Mouse (Mus musculus) kidney, embryonic 16.5 days (tissue): Measurements from ENCODE around the gene Map3k15. TPM values are rescaled to one million over a fixed set of nuclear protein-coding genes. Genes with fewer than 3 reads are reported as not detected.

Source experiments
- ATAC-seq: fragments of 200-750 bp; cut with Nextera tagmentation; 2 replicates; pipeline ENCODE4 v1.8.0; 2017; ENCODE audit warnings: moderate TSS enrichment; ENCODE audit not compliant: low FRiP score, low TSS enrichment
- H3K27ac ChIP-seq: fragments of 300-500 bp; sonication (generic); 2 replicates; pipeline ENCODE4 v1.5.1; 2014; ENCODE audit warnings: low read length
- H3K27me3 ChIP-seq: fragments of 300-500 bp; sonication (generic); 2 replicates; pipeline ENCODE4 v1.6.1; 2014; ENCODE audit warnings: low read length, control low read depth, mixed read lengths; ENCODE audit not compliant: insufficient read depth
- H3K36me3 ChIP-seq: fragments of 300-500 bp; sonication (generic); 2 replicates; pipeline ENCODE4 v1.6.1; 2014; ENCODE audit warnings: low read length, control low read depth, mixed read lengths; ENCODE audit not compliant: insufficient read depth
- H3K4me1 ChIP-seq: fragments of 300-500 bp; sonication (generic); 2 replicates; pipeline ENCODE4 v1.6.1; 2014; ENCODE audit warnings: low read length, control low read depth, mixed read lengths; ENCODE audit not compliant: insufficient read depth
- H3K4me2 ChIP-seq: fragments of 300-500 bp; sonication (generic); replicated peaks from 2 replicates; pipeline ENCODE4 v1.6.1; 2014; ENCODE audit warnings: low read depth, low read length
- H3K4me3 ChIP-seq: fragments of 300-500 bp; sonication (generic); 2 replicates; pipeline ENCODE4 v1.5.1; 2014; ENCODE audit warnings: mild to moderate bottlenecking, low read length
- H3K9ac ChIP-seq: fragments of 300-500 bp; sonication (generic); replicated peaks from 2 replicates; pipeline ENCODE4 v1.6.1; 2014; ENCODE audit warnings: low read length
- H3K9me3 ChIP-seq: fragments of 300-500 bp; sonication (generic); 2 replicates; pipeline ENCODE4 v1.6.1; 2016; ENCODE audit warnings: low read length, control low read depth
- WGBS: fragments of 180-500 bp; shearing (Covaris S2); extraction: QIAGEN DNeasy Blood & Tissue Kit; methylation state at CpG from one replicate; pipeline ENCODE4 v1.1.7; 2014; 5-methylcytosine and 5-hydroxymethylcytosine counted together
- polyA plus RNA-seq: library from polyadenylated mRNA; unstranded; fragments of >200 nt; fragmentation: Nextera tagmentation; extraction: Ambion mirVana; gene quantifications from 2 replicates; pipeline ENCODE4 v1.2.1, GENCODE M21; 2015

The Map3k15 gene
- polyA plus RNA-seq, 1 experiment from 2014 or later, result 0.39 TPM

DNA sequence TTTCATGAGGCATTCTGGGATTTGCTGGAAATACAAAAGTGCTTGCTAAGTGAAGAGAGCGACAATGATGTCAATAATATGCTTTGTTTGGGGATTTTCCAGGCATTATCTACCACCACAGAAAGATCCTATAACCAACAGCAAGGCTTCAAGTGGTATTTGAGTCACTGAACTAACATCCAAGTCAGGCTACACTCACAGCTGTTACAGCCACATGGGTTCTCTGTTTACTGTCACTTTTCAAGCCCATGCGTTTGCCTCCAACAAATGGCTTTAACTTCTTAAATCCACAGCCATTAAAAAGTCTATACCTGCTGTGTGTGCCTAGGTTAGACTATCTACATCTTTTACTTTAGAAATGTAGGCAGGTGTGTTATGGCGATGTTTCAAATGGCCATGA is 160.6 kb downstream of the Map3k15 start:
- no peak overlapping the region for H3K27ac ChIP-seq
- H3K9ac ChIP-seq, result no peak overlapping the region
- no peaks in the 10 kb centered on the region; the same call in 1 of the 2 replicates for H3K27me3 ChIP-seq
- H3K4me2 ChIP-seq, result no peak overlapping the region
- H3K9me3 ChIP-seq, result no peaks in the 10 kb centered on the region
- 87% methylated on average over 3 of the region's 3 CpGs for WGBS
- no peaks in the 10 kb centered on the region for H3K36me3 ChIP-seq
- H3K4me1 ChIP-seq, result no peaks in the 10 kb centered on the region
- no peak overlapping the region for H3K4me3 ChIP-seq
- no peak for ATAC-seq

DNA sequence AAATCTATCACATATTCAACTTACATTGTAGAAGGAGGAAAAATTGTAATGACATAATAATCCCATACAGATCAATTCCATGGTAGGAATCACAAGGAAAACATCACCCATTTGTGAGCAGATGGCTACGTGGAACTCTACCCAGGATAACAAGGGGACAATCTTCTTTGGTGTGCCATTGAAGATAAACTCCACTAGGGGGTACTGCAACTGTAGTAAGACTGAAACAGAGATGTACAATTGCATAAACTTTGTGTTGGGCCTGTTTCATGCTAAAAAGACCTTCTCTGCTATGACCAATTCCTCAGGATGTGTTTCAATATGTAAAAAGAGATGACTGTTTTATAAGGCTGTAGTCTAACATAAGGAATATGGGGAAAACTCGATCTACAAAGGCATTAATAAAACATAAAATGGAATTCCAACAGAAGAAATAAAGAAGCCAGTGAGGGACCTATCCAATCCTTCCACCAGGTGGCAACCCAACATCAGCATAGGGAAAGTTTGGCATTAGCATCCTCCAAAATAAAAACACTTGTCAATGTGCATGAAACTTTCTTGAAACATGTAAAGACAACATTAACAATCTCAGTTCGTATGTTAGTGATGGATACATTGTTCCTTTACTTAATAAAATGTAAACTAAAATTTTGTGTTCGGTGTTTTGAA is 165.0 kb downstream of the Map3k15 start:
- Histone ChIP-seq H3K4me3 (no peak overlapping the region), H3K9ac (no peak overlapping the region), H3K4me1 (no peaks in the 10 kb centered on the region), H3K36me3 (no peaks in the 10 kb centered on the region), H3K27me3 (no peaks in the 10 kb centered on the region; the same call in 1 of the 2 replicates), H3K27ac (no peak overlapping the region), H3K9me3 (no peaks in the 10 kb centered on the region), H3K4me2 (no peak overlapping the region)
- ATAC-seq, result no peak
- 57% methylated on average over 4 of the region's 4 CpGs for WGBS

DNA sequence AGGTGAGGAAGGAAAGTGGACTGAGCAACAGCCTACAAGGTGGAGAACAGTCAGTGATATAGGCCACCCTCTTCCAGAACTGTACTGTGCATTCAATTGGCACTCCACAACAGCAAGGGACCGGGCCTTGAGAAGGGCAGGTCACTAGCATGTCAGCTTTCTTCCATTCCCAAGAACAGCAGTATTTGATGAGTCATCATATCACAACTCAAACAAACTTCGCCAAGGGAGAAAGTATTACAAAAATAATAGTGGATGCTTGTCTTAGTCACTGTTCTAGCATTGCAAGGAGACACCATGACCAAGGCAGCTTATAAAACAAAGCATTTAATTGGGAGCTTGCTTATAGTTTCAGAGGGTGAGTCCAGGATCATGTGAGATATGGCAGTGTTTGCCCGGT is 176.0 kb downstream of the Map3k15 start:
- H3K4me2 ChIP-seq, result no peak overlapping the region
- no peaks in the 10 kb centered on the region for H3K27me3 ChIP-seq
- no peak overlapping the region for H3K4me3 ChIP-seq
- WGBS, result 81% methylated on average over 3 of the region's 3 CpGs
- H3K9me3 ChIP-seq, result no peaks in the 10 kb centered on the region
- H3K4me1 ChIP-seq, result no peaks in the 10 kb centered on the region
- H3K9ac ChIP-seq, result no peak overlapping the region
- H3K27ac ChIP-seq, result no peak overlapping the region
- ATAC-seq, result no peak
- H3K36me3 ChIP-seq, result no peaks in the 10 kb centered on the region

DNA sequence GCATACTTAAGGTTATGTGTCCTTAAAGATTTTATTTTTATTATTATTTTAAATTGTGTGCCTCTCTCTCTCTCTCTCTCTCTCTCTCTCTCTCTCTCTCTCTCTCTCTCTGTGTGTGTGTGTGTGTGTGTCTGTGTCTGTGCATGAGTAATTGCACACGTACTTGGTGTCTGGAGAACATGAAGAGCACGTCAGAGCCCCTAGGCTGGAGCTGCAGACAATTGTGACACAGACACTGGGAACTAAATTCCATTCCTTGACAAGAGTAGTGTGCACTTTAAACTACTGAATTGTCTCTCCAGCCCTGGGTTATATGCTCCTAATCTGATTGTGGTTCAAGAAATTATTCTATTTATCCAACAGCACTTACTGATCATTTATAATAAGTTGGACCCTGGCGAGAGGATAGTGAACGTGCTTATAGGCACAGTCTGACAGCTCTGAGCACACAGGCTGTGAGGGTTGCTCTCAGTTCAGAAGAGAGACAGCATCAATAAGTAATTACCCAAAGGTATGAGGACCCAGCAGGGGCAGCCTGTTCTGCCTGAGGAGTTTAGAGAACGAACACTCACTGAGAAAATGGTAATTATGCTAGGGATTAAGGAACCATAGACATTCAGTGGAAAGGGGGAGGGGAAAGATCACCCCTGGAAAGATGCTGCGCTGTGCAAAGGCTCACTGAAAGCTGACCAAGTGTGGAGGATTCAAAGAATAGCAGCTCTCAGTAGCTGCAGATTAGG is 178.2 kb downstream of the Map3k15 start:
- H3K4me3 ChIP-seq, result no peak overlapping the region

DNA sequence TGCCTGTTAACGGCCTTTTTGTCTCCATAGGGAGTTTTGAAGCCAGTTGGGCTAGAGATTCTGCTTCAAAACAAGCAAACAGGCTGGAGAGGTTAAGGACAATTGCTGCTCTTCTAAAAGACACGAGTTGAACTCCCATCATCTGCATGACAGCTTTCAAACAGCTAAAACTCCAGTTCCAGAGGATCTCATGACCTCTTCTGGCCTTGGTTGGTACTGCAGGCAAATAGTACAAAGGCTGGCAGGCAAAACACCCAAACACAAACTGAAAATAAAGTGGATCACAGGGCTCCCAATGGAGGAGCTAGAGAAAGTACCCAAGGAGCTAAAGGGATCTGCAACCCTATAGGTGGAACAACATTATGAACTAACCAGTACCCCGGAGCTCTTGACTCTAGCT is 181.9 kb downstream of the Map3k15 start:
- no peak overlapping the region for H3K4me3 ChIP-seq
- H3K27ac ChIP-seq, result no peak overlapping the region
- no peak for ATAC-seq
- no peak overlapping the region for H3K4me2 ChIP-seq
- H3K27me3 ChIP-seq, result no peaks in the 10 kb centered on the region; the same call in 1 of the 2 replicates
- no peak overlapping the region for H3K9ac ChIP-seq
- H3K9me3 ChIP-seq, result no peaks in the 10 kb centered on the region
- H3K36me3 ChIP-seq, result no peaks in the 10 kb centered on the region
- H3K4me1 ChIP-seq, result no peaks in the 10 kb centered on the region
- WGBS, result 14% methylated on average over 2 of the region's 3 CpGs

More for the DNA sequence above, 178.2 kb downstream of the Map3k15 start:
- WGBS, result 49% methylated on average over 6 of the region's 6 CpGs
- ATAC-seq, result no peak
- Histone ChIP-seq H3K36me3 (no peaks in the 10 kb centered on the region), H3K27me3 (no peaks in the 10 kb centered on the region; the same call in 1 of the 2 replicates), H3K9ac (no peak overlapping the region), H3K4me2 (no peak overlapping the region), H3K4me1 (no peaks in the 10 kb centered on the region), H3K27ac (no peak overlapping the region), H3K9me3 (no peaks in the 10 kb centered on the region)

Other genes starting within 250 kb of the Map3k15 start
- gene Pdha1, start 150.0 kb downstream of the Map3k15 start, polyA plus RNA-seq, result 150 and 165 TPM in 2 replicates